Mouse (Mus musculus): ENCODE results near the gene Spink8. TPM values are rescaled to one million over a fixed set of nuclear protein-coding genes. Genes with fewer than 3 reads are reported as not detected.

Gene Spink8
- 1 to 10 TPM in 1 of 2 experiments, not detected in 1; 1.0 TPM for polyA plus RNA-seq (2017; shearing (Covaris generic))

DNA sequence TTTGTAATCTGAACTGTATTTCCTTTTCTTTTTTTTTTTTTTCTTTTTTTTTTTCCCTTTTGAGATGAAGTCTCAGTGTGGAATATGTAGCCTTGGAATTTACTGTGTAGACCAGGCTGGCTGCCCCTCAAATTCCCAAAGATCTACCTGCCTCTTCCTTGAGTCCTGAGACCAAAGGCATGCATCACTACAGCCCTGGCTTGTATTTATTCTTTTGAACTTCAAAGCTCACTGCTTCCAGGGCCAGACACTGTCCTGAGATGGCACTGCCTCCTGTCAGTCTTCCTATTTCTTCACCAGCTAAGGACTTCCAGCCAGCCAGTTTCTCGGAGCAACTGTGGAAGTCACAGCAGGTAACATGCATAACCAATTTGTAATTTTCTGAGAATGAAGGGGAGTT is at the start of gene Spink8:
TSS of gene Spink8 (plus strand) at position 301 of the 400 bp plus-strand sequence.

GRCm38 (mm10) chr9:109790570-109790969 is 21.5 kb upstream of the Spink8 start, which contains the start of gene Fbxw27:
Gene Fbxw27 (minus strand): TSS chr9:109790670.

GRCm38 (mm10) chr9:109832391-109833087 is 20.5 kb downstream of the Spink8 start, which contains the start of gene Nme6:
Gene Nme6 (plus strand): TSS chr9:109832749.

DNA sequence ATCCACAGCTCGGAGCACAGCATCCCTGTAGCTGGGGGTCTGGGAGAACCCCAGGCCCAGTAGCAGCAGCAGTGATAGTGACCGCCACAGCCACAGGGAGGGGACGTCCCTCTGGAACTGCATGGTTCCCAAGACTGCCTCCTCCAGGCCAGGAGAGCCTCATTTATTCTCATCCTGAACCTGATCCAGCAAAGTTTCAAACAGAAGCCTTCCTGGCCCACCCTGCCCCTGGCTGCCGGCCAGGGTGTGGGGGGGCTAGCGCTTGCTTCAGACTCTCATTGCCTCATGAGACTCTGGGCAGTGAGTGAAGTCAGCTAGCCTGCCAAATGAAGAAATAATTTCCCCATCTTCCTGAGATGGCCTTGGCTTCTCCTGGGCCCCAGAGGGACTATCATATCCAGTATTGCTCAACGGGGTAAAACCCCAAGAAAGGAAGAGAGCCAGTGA is 37.3 kb downstream of the Spink8 start, which contains the start of gene Camp:
TSS of gene Camp (minus strand) at position 306 of the 447 bp plus-strand sequence.

DNA sequence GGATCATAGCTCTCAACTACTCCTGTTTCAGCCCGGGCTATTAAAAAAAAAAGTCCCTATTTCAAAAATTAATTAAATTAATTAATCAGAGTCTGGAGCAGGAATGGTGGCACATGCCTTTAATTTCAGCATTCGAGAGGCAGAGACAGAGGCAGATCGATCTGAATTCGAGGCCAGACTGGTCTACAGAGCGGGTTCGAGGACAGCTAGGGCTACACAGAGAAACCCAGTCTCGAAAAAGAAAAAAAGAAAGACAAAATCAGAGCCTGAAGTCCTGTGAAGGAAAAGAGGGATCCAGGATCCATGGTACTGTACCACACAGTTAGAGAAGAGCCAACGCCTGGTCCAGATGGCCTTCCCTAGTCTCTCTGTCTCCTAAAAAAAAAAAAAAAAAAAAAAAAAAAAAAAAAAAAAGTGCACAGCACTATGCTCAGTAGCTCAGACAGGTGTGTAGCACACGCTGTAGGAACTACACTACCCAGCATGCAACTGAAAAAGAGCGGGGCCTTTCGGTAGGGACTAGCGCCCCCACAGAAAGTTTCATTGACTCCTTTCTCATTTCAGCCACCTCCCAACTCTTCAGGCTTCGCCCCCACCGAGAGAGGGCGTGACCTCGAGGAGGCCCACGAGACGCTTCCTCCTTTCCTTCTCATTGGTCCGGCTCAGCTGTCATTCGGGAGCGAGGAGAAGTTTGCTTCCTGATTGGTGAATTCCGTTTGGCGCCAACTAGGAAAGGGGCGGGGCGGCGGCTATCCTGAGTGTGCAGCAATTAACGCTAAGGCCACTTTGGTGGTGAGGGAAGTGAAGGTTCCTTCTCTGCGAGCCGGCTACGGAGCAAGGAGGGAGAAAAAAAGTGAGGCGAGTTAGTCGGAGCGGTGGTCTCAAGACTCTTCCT is 63.0 kb downstream of the Spink8 start, which contains the start of gene Cdc25a:
TSS of gene Cdc25a (plus strand) at position 783 of the 895 bp plus-strand sequence.

Other genes with a start within 250 kb of the Spink8 start
- gene Fbxw15, start 244.0 kb upstream of the Spink8 start, polyA plus RNA-seq (2017; shearing (Covaris generic)), result under 1 TPM in 1 of 2 experiments, not detected in 1; 0.38 TPM
- under 1 TPM in 1 of 2 experiments, not detected in 1; 0.32 TPM for gene Fbxw24, start 186.2 kb upstream of the Spink8 start, polyA plus RNA-seq (2017; shearing (Covaris generic))
- not detected for gene Fbxw25, start 147.6 kb upstream of the Spink8 start, polyA plus RNA-seq (2017; shearing (Covaris generic))
- gene Fbxw18, start 109.6 kb upstream of the Spink8 start, polyA plus RNA-seq (2017; shearing (Covaris generic)), result under 1 TPM in 1 of 2 experiments, not detected in 1; 0.61 TPM
- under 1 TPM in 1 of 2 experiments, not detected in 1; 0.56 TPM for gene Fbxw26, start 66.2 kb upstream of the Spink8 start, polyA plus RNA-seq (2017; shearing (Covaris generic))
- not detected for gene Fbxw27, start 21.6 kb upstream of the Spink8 start, polyA plus RNA-seq (2017; shearing (Covaris generic))
- 10 to 100 TPM; 11.3 to 17.9 TPM for gene Nme6, start 20.5 kb downstream of the Spink8 start, polyA plus RNA-seq (2017; shearing (Covaris generic))
- 1 to 10 TPM in 1 of 2 experiments, not detected in 1; 2.0 TPM for gene Camp, start 37.3 kb downstream of the Spink8 start, polyA plus RNA-seq (2017; shearing (Covaris generic))
- gene Cdc25a, start 63.3 kb downstream of the Spink8 start, polyA plus RNA-seq (2017; shearing (Covaris generic)), result 10 to 100 TPM; 11.7 to 12.9 TPM
- 10 to 100 TPM; 66.9 to 67.0 TPM for gene Map4, start 119.2 kb downstream of the Spink8 start, polyA plus RNA-seq (2017; shearing (Covaris generic))